Mouse (Mus musculus) heart, adult 11 months (tissue): ENCODE results near the gene Oas1g.
A peak's percentile ranks its signal among the peaks of the same experiment; 100 is the strongest.

Experiments used
- DNase-seq: peaks from one replicate; pipeline ENCODE4 v3.0.0; 2022

The Oas1g gene

GRCm38 (mm10) chr5:120887413-120887812, at the start of gene Oas1g:
Gene Oas1g (minus strand): TSS chr5:120887613.
- peak; percentile 84 for DNase-seq

GRCm38 (mm10) chr5:120933966-120934365, 46.6 kb upstream of the Oas1g start:
- DNase-seq = no peak

- DNase-seq = peak; percentile 56
Observed at GRCm38 (mm10) chr5:120927036-120927435, 39.6 kb upstream of the Oas1g start.

- DNase-seq = peak; percentile 76
Observed at GRCm38 (mm10) chr5:120926311-120926710, 38.9 kb upstream of the Oas1g start.

- DNase-seq = peak; percentile 31
Observed at GRCm38 (mm10) chr5:120924520-120924919, 37.1 kb upstream of the Oas1g start.

- DNase-seq = peak; percentile 28
Observed at GRCm38 (mm10) chr5:120923969-120924368, 36.6 kb upstream of the Oas1g start.

- DNase-seq = peak; percentile 53
Observed at GRCm38 (mm10) chr5:120920296-120920695, 32.9 kb upstream of the Oas1g start.

GRCm38 (mm10) chr5:120919156-120919935, 31.9 kb upstream of the Oas1g start:
- peak; percentile 71 for DNase-seq

GRCm38 (mm10) chr5:120914204-120914603, 26.8 kb upstream of the Oas1g start, which contains the start of gene Oas1d:
Gene Oas1d (plus strand): TSS chr5:120914536.
- peak; percentile 35 for DNase-seq

GRCm38 (mm10) chr5:120908196-120908920, 20.9 kb upstream of the Oas1g start:
- DNase-seq = peak; percentile 51

GRCm38 (mm10) chr5:120906791-120907733, 19.6 kb upstream of the Oas1g start, which contains the start of gene Oas1a:
Gene Oas1a (minus strand): TSS chr5:120907521.
- DNase-seq = peak; percentile 90

GRCm38 (mm10) chr5:120902056-120902455, 14.6 kb upstream of the Oas1g start:
- DNase-seq = peak; percentile 74

GRCm38 (mm10) chr5:120900666-120901065, 13.3 kb upstream of the Oas1g start:
- DNase-seq = peak; percentile 79

- peak; percentile 68 for DNase-seq
Observed at GRCm38 (mm10) chr5:120898726-120899125, 11.3 kb upstream of the Oas1g start.

GRCm38 (mm10) chr5:120898307-120898706, 10.9 kb upstream of the Oas1g start:
- peak; percentile 86 for DNase-seq

- peak; percentile 79 for DNase-seq
Observed at GRCm38 (mm10) chr5:120895231-120895900, 8.0 kb upstream of the Oas1g start.

- DNase-seq = peak; percentile 30
Observed at GRCm38 (mm10) chr5:120894692-120895091, 7.3 kb upstream of the Oas1g start.

- peak; percentile 51 for DNase-seq
Observed at GRCm38 (mm10) chr5:120893866-120894265, 6.5 kb upstream of the Oas1g start.

- DNase-seq = peak; percentile 78
Observed at GRCm38 (mm10) chr5:120892243-120892660, 4.8 kb upstream of the Oas1g start.

GRCm38 (mm10) chr5:120891566-120892242, 4.3 kb upstream of the Oas1g start:
- DNase-seq = peak; percentile 88

- peak; percentile 89 for DNase-seq
Observed at GRCm38 (mm10) chr5:120890991-120891390, 3.6 kb upstream of the Oas1g start.
